Mouse (Mus musculus) ovary, adult 2 months (tissue): ENCODE results near the gene Zfp365. TPM values are rescaled to one million over a fixed set of nuclear protein-coding genes. Genes with fewer than 3 reads are reported as not detected.

Source experiments
- polyA plus RNA-seq: library from polyadenylated mRNA; depleted of rRNA; stranded (reverse); fragments of >200 nt; gene quantifications from 2 replicates; pipeline ENCODE4 v1.2.3, GENCODE M21; 2012; rRNA removed

Zfp365 gene
- polyA plus RNA-seq = 0.69 and 0.95 TPM in 2 replicates

GRCm38 (mm10) chr10:67912337-67912776 is at the start of gene Zfp365:
Gene Zfp365 (minus strand): TSS chr10:67912662.

Other genes with a start within 250 kb of the Zfp365 start
- gene Rtkn2, start 66.9 kb upstream of the Zfp365 start, polyA plus RNA-seq = 0.12 and 0.33 TPM in 2 replicates